Mouse (Mus musculus) forebrain, postnatal 0 days (tissue): ENCODE measurements at regions not wholly inside any gene's neighbourhood (a gene's known extent, or its start where the extent isn't known, plus 50 kb on each side); places are given as distances from the start of the nearest gene placed in this dataset.
A peak's percentile ranks its signal among the peaks of the same experiment; 100 is the strongest.

Source experiments
- ATAC-seq: fragments of 200-750 bp; cut with Nextera tagmentation; 2 replicates; pipeline ENCODE4 v1.8.0; 2017; ENCODE audit warnings: mild to moderate bottlenecking, moderate library complexity
- DNase-seq: peaks from one replicate; pipeline ENCODE4 v3.0.0-alpha.2; 2015
- H3K27ac ChIP-seq: fragments of 300-500 bp; sonication (generic); 2 replicates; pipeline ENCODE4 v1.5.1; 2014; ENCODE audit warnings: low read depth, mild to moderate bottlenecking, antibody characterized with exemption, low read length, moderate library complexity, mixed read lengths
- H3K27me3 ChIP-seq: fragments of 300-500 bp; sonication (generic); 2 replicates; pipeline ENCODE4 v1.6.1; 2014; ENCODE audit warnings: mild to moderate bottlenecking, low read length, mixed read lengths; ENCODE audit not compliant: insufficient read depth
- H3K36me3 ChIP-seq: fragments of 300-500 bp; sonication (generic); 2 replicates; pipeline ENCODE4 v1.6.1; 2014; ENCODE audit warnings: mild to moderate bottlenecking, moderate library complexity; ENCODE audit not compliant: insufficient read depth
- H3K4me1 ChIP-seq: fragments of 300-500 bp; sonication (generic); 2 replicates; pipeline ENCODE4 v1.6.1; 2014; ENCODE audit warnings: antibody characterized with exemption; ENCODE audit not compliant: insufficient read depth
- H3K4me2 ChIP-seq: fragments of 300-500 bp; sonication (generic); 2 replicates; pipeline ENCODE4 v1.6.1; 2014; ENCODE audit warnings: low read depth, mild to moderate bottlenecking, moderate library complexity
- H3K4me3 ChIP-seq: fragments of 300-500 bp; sonication (generic); 2 replicates; pipeline ENCODE4 v1.5.1; 2014; ENCODE audit warnings: low read depth, low read length, mixed read lengths
- H3K9ac ChIP-seq: fragments of 300-500 bp; sonication (generic); 2 replicates; pipeline ENCODE4 v1.6.1; 2014; ENCODE audit warnings: mild to moderate bottlenecking
- H3K9me3 ChIP-seq: fragments of 300-500 bp; sonication (generic); 2 replicates; pipeline ENCODE4 v1.6.1; 2016; ENCODE audit warnings: low read length
- CTCF ChIP-seq: sonication (generic); IDR thresholded peaks from 2 replicates; pipeline ENCODE4 v1.5.1; 2016; ENCODE audit warnings: antibody characterized with exemption, control low read depth, low read depth
- WGBS: fragments of 180-500 bp; shearing (Covaris S2); extraction: QIAGEN DNeasy Blood & Tissue Kit; methylation state at CpG from one replicate; pipeline ENCODE4 v1.1.7; 2014; 5-methylcytosine and 5-hydroxymethylcytosine counted together

DNA sequence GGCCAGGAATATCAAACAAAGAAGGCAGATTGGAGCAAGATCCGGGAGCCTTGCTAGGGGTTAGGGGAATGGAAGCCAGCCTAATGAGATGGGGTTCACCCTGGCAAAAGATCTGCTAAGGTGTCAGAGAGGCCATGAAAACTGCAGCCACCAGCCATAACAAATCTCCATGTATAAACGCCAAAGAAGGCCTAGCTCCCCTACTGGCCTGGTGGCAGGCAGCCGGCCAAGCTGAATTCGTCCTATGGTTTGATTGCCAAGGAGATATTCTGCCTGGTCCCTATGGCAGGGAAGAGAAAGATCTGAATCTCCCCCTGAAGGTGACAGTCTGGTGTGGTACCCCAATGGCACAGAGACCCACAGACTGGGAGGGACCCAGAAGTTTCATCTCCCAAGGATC lies 104.8 kb upstream of the E030018B13Rik start:
- Histone ChIP-seq H3K27ac (no peak overlapping the region), H3K9me3 (no peaks in the 10 kb centered on the region), H3K4me2 (no peak overlapping the region), H3K4me3 (no peak overlapping the region), H3K27me3 (no peaks in the 10 kb centered on the region), H3K36me3 (no peaks in the 10 kb centered on the region), H3K4me1 (no peaks in the 10 kb centered on the region), H3K9ac (no peak overlapping the region)
- DNase-seq (no peak), ATAC-seq (no peak)
- TF ChIP-seq CTCF, result no peak
- 65% methylated on average over 4 of the region's 4 CpGs for WGBS

DNA sequence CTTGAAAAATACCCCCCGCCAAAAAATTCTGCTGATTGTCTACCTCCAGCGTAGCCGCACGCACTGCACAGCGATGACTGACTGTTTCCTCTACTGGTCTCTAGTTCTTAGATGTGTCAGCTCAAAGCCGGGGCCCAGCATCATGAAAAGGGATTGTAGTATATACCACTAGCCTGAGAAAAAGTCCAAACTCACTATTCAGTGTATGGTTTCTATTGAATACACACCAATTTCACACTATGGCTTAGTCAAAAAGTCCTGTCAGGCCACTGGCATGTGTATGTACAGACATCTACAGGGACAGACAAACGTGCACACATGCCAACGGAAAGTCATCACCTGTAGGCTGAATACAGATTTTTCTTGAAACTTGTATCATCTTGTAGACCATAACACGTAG lies 101.1 kb upstream of the E030018B13Rik start:
- 94% methylated on average over 9 of the region's 9 CpGs for WGBS
- H3K4me3 ChIP-seq, result no peak overlapping the region

DNA sequence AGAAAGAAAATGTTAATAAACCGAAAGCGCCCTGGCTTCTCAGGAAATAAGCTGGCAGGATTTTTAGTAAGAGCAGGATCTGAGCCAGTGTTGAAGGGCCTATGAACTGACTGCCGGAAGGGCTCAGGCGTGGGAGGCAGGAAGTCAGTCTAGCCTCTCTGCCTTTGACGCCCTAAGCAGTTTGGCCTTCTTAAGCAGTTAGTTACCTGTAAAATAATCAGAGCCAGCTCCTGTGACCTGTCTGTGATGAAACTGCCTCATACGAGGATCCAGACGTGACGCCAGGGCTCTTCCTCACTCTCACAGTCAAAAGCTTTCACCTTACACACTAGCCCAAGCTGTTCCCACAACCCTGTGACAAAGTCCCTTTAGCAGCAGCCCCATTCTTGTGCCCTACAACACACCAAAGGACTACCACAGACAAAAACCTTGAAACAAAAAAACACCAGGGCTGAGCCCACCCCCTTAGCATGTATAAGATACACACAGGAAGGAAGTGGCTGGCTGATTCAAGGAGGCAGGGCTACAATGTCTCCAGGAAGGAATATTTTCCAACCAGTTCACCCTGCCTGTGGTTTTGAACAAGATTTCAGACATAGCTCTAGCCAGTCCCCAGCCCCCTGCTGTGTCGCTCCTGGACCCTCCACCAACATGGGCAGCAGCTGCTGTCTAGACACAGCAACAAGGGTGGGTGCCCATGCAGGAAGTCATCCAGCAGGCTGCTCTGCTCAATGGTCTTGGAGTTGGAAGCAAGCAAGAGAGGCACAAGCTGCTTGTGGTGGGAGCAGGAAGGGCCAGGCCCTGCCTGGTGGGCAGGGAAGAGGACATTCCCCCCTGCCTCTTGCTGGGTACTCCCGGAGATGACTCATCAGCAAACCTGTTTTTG lies 100.4 kb upstream of the E030018B13Rik start:
- no peak for TF ChIP-seq CTCF
- no peaks in the 10 kb centered on the region for H3K36me3 ChIP-seq
- H3K9ac ChIP-seq, result no peak overlapping the region
- no peak overlapping the region for H3K4me3 ChIP-seq
- H3K4me2 ChIP-seq, result no peak overlapping the region
- ATAC-seq, result no peak
- H3K9me3 ChIP-seq, result no peaks in the 10 kb centered on the region
- H3K27ac ChIP-seq, result no peak overlapping the region
- H3K27me3 ChIP-seq, result no peaks in the 10 kb centered on the region
- DNase-seq, result no peak
- H3K4me1 ChIP-seq, result no peaks in the 10 kb centered on the region
- WGBS, result 78% methylated on average over 10 of the region's 10 CpGs

More for the DNA sequence above, 101.1 kb upstream of the E030018B13Rik start:
- Histone ChIP-seq H3K27me3 (no peaks in the 10 kb centered on the region), H3K27ac (no peak overlapping the region), H3K9ac (no peak overlapping the region), H3K36me3 (no peaks in the 10 kb centered on the region), H3K4me2 (no peak overlapping the region), H3K9me3 (no peaks in the 10 kb centered on the region), H3K4me1 (no peaks in the 10 kb centered on the region)
- DNase-seq (no peak), ATAC-seq (no peak)
- no peak for TF ChIP-seq CTCF

DNA sequence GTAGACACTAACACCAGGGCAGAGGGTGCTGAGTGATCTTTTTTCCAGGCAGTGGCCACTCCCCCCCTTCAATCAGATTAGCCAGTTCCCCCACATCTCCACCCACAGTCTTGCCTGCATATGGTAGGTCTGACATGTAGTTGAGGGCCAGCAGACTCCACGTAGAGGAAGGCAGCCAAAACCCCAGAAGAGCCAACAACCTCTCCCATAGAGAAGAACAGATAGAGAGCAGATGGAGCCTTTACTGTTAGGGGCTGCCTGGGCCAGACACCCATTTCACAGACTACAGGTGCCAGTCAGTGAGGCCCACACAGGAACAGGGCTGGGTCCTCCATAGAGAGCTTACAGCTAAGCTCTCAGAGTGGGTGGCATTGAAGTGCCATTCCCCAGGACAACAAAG lies 99.2 kb upstream of the E030018B13Rik start:
- Histone ChIP-seq H3K27me3 (no peaks in the 10 kb centered on the region), H3K9ac (no peak overlapping the region), H3K27ac (no peak overlapping the region), H3K36me3 (no peaks in the 10 kb centered on the region), H3K4me1 (no peaks in the 10 kb centered on the region), H3K4me2 (no peak overlapping the region), H3K4me3 (no peak overlapping the region), H3K9me3 (no peaks in the 10 kb centered on the region)
- 81% methylated on average over 1 of the region's 1 CpGs for WGBS
- DNase-seq (no peak), ATAC-seq (no peak)
- no peak for TF ChIP-seq CTCF

DNA sequence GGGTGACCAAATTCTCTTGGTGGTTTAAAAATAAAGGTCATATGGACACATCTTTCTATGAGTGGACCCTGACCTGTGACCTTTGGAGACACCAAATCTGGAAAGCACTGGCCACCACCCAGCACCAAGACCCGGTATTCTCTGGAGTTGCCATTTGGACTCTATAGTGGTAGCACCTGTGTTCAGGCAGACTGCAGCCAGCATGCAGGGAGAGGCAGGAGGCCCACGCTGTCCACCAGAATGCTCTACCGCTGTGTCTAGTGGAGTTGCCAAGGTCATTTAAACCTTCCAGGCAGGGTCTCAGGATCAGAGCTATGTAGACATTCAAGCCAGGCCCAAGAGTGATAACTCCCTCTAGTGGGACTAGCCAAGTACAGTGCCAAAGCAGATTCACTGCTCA lies 98.6 kb upstream of the E030018B13Rik start:
- no peaks in the 10 kb centered on the region for H3K4me1 ChIP-seq
- no peaks in the 10 kb centered on the region for H3K36me3 ChIP-seq
- H3K27ac ChIP-seq, result no peak overlapping the region
- TF ChIP-seq CTCF, result no peak
- H3K9ac ChIP-seq, result no peak overlapping the region
- H3K4me3 ChIP-seq, result no peak overlapping the region
- DNase-seq (no peak), ATAC-seq (no peak)
- H3K27me3 ChIP-seq, result no peaks in the 10 kb centered on the region
- 91% methylated on average over 3 of the region's 3 CpGs for WGBS
- no peak overlapping the region for H3K4me2 ChIP-seq
- no peaks in the 10 kb centered on the region for H3K9me3 ChIP-seq

DNA sequence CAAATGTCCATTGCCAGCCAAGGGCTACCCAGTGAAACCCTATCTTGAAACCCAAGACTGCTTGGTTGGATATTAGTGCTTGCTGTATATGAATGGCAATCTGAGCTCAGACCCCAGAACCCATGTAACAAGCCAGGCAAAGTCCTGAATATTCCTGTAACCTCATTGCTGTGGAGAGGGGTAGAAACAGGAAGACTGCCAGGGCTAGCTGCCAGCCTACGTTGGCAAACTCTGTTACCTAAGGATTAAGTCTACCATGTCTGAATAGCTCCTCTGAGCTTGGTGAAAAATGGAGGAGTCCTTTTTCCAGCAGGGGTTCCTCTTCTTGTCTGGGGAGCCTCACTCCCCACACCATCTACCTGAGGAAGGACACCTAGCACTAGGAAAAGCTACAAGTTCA lies 96.4 kb upstream of the E030018B13Rik start:
- no peaks in the 10 kb centered on the region for H3K36me3 ChIP-seq
- DNase-seq (peak; percentile 18), ATAC-seq (no peak)
- no peak for TF ChIP-seq CTCF
- WGBS, result 30% methylated on average over 1 of the region's 1 CpGs
- no peak overlapping the region for H3K9ac ChIP-seq
- H3K4me1 ChIP-seq, result no peaks in the 10 kb centered on the region
- no peak overlapping the region for H3K4me2 ChIP-seq
- no peak overlapping the region for H3K27ac ChIP-seq
- no peak overlapping the region for H3K4me3 ChIP-seq
- no peaks in the 10 kb centered on the region for H3K27me3 ChIP-seq
- no peaks in the 10 kb centered on the region for H3K9me3 ChIP-seq

DNA sequence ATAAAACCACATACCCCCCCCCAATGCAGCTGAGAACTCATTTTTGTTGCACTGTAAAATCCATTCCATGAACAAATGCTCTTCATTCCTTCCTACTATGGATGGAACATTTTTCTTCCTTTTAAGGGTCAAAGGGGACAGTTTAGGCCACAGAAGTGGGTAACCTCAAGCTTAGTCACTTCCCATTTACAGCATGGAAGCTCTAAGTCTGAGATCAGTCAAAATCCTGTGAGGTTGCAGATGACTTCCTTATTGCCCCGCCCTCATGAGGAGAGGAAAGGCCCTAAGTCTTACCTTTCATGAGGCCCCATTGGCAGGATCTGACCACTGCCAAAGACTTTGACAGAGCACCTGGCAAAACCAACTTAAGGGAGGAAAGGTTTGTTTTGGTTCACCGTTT lies 94.7 kb upstream of the E030018B13Rik start:
- H3K9me3 ChIP-seq, result no peaks in the 10 kb centered on the region

More for the DNA sequence above, 94.7 kb upstream of the E030018B13Rik start:
- ATAC-seq (no peak), DNase-seq (no peak)
- WGBS, result 83% methylated on average over 2 of the region's 2 CpGs
- Histone ChIP-seq H3K4me3 (no peak overlapping the region), H3K27me3 (no peaks in the 10 kb centered on the region), H3K4me2 (no peak overlapping the region), H3K9ac (no peak overlapping the region), H3K27ac (no peak overlapping the region), H3K4me1 (no peaks in the 10 kb centered on the region), H3K36me3 (no peaks in the 10 kb centered on the region)
- TF ChIP-seq CTCF, result no peak
